Mouse (Mus musculus): Measurements from ENCODE around the gene Gm42669. TPM values are rescaled to one million over a fixed set of nuclear protein-coding genes. Genes with fewer than 3 reads are reported as not detected.

The Gm42669 gene
- polyA plus RNA-seq, 1 experiment: not detected

- Histone ChIP-seq H3K27me3 (ENCODE audit: control insufficient read depth, insufficient read depth, low read length) (no peaks in the 10 kb centered on the region), H3K27ac (ENCODE audit: insufficient read depth, low read depth, low read length) (no peak overlapping the region), H3K36me3 (ENCODE audit: control insufficient read depth, insufficient read depth, low read length) (peaks cover 11% of the 10 kb centered on the region), H3K4me3 (ENCODE audit: low read depth, low read length) (no peak overlapping the region), H3K4me1 (ENCODE audit: control insufficient read depth, insufficient read depth, insufficient read length, low read length) (no peaks in the 10 kb centered on the region)
- no peak for TF ChIP-seq CTCF (IDR thresholded peaks at IDR 0.05; ENCODE audit: extremely low read depth, insufficient read length, insufficient replicate concordance, low read depth, low read length)
- TF ChIP-seq POLR2A (IDR thresholded peaks at IDR 0.05; ENCODE audit: low read depth, low read length): no peak
- 9% methylated on average over 2 of the region's 2 CpGs for WGBS
These were observed 103.8 kb downstream of the Gm42669 start for GRCm38 (mm10) chr5:107611224-107611623.

- Histone ChIP-seq H3K4me1 (ENCODE audit: control insufficient read depth, insufficient read depth, insufficient read length, low read length) (no peaks in the 10 kb centered on the region), H3K27me3 (ENCODE audit: control insufficient read depth, insufficient read depth, low read length) (no peaks in the 10 kb centered on the region), H3K27ac (ENCODE audit: insufficient read depth, low read depth, low read length) (no peak overlapping the region), H3K36me3 (ENCODE audit: control insufficient read depth, insufficient read depth, low read length) (peaks cover 15% of the 10 kb centered on the region; the same call in 1 of the 2 replicates), H3K4me3 (ENCODE audit: low read depth, low read length) (no peak overlapping the region)
- TF ChIP-seq POLR2A (IDR thresholded peaks at IDR 0.05; ENCODE audit: low read depth, low read length) (no peak), CTCF (IDR thresholded peaks at IDR 0.05; ENCODE audit: extremely low read depth, insufficient read length, insufficient replicate concordance, low read depth, low read length) (no peak)
- 61% methylated on average over 6 of the region's 6 CpGs for WGBS
These were observed 110.6 kb downstream of the Gm42669 start for GRCm38 (mm10) chr5:107617986-107618385.

GRCm38 (mm10) chr5:107621327-107621726 lies 113.9 kb downstream of the Gm42669 start:
- H3K36me3 ChIP-seq (ENCODE audit: control insufficient read depth, insufficient read depth, low read length): peaks cover 12% of the 10 kb centered on the region; the same call in 1 of the 2 replicates
- 95% methylated on average over 3 of the region's 3 CpGs for WGBS

More at GRCm38 (mm10) chr5:107621327-107621726, 113.9 kb downstream of the Gm42669 start:
- Histone ChIP-seq H3K4me1 (ENCODE audit: control insufficient read depth, insufficient read depth, insufficient read length, low read length) (no peaks in the 10 kb centered on the region), H3K27ac (ENCODE audit: insufficient read depth, low read depth, low read length) (no peak overlapping the region), H3K27me3 (ENCODE audit: control insufficient read depth, insufficient read depth, low read length) (no peaks in the 10 kb centered on the region), H3K4me3 (ENCODE audit: low read depth, low read length) (no peak overlapping the region)
- TF ChIP-seq POLR2A (IDR thresholded peaks at IDR 0.05; ENCODE audit: low read depth, low read length) (no peak), CTCF (IDR thresholded peaks at IDR 0.05; ENCODE audit: extremely low read depth, insufficient read length, insufficient replicate concordance, low read depth, low read length) (no peak)

Other genes starting within 250 kb of the Gm42669 start
- gene Tgfbr3, start 218.0 kb upstream of the Gm42669 start, polyA plus RNA-seq (2012; rRNA removed): 6.2 and 7.5 TPM in 2 replicates
- 0.72 and 0.96 TPM in 2 replicates for gene Brdt, start 176.5 kb upstream of the Gm42669 start, polyA plus RNA-seq (2012; rRNA removed)
- gene Ephx4, start 104.9 kb upstream of the Gm42669 start, polyA plus RNA-seq (2012; rRNA removed): 0.15 and 0.80 TPM in 2 replicates
- gene Lpcat2b, start 76.1 kb upstream of the Gm42669 start, polyA plus RNA-seq (2012; rRNA removed): not detected in 2 replicates
- 0.13 and 0.28 TPM in 2 replicates for gene Btbd8, start 69.6 kb upstream of the Gm42669 start, polyA plus RNA-seq (2012; rRNA removed)
- gene 1700028K03Rik, start 27.1 kb downstream of the Gm42669 start, polyA plus RNA-seq (2012; rRNA removed): not detected in 2 replicates
- gene Rpap2, start 89.8 kb downstream of the Gm42669 start, polyA plus RNA-seq (2012; rRNA removed): 0.24 and 0.35 TPM in 2 replicates
- 0.22 TPM in 1 of 2 replicates, not detected in the other for gene Glmn, start 90.3 kb downstream of the Gm42669 start, polyA plus RNA-seq (2012; rRNA removed)
- gene Gfi1, start 218.4 kb downstream of the Gm42669 start, polyA plus RNA-seq (2012; rRNA removed): 7.9 and 8.7 TPM in 2 replicates